Mouse (Mus musculus) ZHBTc4 (cell line): ENCODE measurements at regions not wholly inside any gene's neighbourhood (a gene's known extent, or its start where the extent isn't known, plus 50 kb on each side); places are given as distances from the start of the nearest gene placed in this dataset.

ENCODE experiments used
- DNase-seq: peaks from one replicate; pipeline ENCODE4 v3.0.0-alpha.2; 2011; ENCODE audit warnings: low read depth, low spot score

- DNase-seq = peak; percentile 30
Measured at GRCm38 (mm10) chr19:49019426-49019825, 813.6 kb downstream of the Sorcs3 start.
